Mouse (Mus musculus) effector memory CD4-positive, alpha-beta T cell, adult 7 months (primary cell): Measurements from ENCODE around the gene Drc3. TPM values are rescaled to one million over a fixed set of nuclear protein-coding genes. Genes with fewer than 3 reads are reported as not detected.

Source experiments
- polyA plus RNA-seq: library from polyadenylated mRNA; unstranded; fragments of 100-300 nt; shearing (Covaris generic); gene quantifications from one replicate; pipeline ENCODE4 v1.2.1, GENCODE M21; 2017

Gene Drc3
- polyA plus RNA-seq: 0.51 TPM

DNA sequence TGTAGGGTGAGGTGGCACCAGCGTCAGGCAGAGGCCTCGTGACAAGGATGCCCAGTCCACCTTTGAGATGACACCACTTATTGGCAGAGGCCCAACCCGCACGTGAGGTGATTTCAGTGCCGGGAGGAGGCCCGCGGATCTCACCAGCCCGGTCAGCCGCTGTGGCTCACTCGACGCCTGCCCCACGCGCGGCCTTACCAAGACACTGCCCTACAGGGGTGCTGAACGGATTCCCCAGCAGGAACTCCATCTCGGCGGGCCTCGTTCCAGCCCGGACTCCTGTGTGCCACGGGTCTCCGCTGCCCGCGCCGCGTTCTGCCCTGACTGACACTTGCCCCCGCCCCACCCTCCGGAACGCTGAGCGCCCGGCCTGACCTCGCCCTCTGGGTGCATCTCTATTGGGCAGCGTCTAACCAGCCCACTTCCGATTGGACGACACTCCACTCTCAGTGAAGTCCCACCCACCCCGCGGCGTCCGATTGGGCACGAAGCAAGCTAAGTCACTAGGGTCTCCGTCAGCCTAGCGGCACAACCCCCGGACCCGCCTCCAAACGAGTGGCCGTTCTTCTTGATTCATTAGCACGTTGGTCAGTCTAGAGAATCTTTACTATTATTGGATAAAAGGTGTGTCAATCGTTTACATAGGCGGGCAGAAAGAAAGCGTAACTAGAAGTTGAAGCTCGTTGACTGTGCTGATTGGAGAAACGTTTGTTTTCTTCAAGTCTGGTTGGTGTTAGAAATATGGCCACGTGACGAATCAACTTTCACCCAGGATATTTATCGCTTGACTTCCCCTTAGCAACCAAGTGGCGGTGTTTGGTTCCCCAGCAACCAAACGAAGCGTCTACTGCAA is at the start of gene Drc3, which contains the start of gene Tom1l2:
Gene Drc3 (plus strand): TSS at position 771 of the 853 bp plus-strand sequence.
Gene Tom1l2 (minus strand): TSS at position 347 of the 853 bp plus-strand sequence.

DNA sequence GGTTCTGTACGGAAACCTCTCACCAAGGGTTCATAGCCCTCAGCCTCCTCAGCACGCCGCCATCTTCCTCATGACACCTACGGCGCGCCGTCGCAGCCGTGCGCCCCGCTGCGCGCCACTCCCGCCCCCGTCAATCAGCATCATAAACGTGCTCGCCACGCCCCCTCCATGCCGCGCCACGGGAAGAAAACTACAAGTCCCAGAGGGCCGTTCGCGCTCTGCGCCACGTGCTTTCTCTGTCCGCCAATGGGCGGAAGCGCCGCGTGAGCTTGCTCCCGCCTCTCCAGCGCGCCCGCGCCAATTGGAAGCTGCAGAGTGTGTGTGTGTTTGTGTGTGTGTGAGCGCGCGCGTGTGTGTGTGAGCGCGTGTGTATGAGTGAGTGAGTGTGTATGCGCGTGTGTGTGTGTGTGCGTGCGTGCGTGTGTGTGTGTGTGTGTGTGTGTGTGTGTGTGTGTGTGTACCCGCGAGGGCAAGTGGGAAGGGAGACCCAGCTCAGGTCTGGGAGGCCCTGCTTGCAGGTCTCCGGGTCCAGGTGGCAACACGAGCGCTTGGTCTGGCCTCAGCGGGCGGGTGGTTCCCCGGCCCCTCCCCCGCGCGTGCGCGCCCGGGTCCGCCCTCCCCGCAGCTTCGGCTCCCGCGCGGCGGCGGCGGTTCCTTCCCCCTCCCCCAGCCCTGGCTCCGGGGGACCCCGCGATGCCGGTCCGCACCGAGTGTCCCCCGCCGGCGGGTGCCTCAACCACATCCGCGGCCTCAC is 64.0 kb downstream of the Drc3 start, which contains the start of gene Gid4:
Gene Gid4 (plus strand): TSS at position 183 of the 754 bp plus-strand sequence.

DNA sequence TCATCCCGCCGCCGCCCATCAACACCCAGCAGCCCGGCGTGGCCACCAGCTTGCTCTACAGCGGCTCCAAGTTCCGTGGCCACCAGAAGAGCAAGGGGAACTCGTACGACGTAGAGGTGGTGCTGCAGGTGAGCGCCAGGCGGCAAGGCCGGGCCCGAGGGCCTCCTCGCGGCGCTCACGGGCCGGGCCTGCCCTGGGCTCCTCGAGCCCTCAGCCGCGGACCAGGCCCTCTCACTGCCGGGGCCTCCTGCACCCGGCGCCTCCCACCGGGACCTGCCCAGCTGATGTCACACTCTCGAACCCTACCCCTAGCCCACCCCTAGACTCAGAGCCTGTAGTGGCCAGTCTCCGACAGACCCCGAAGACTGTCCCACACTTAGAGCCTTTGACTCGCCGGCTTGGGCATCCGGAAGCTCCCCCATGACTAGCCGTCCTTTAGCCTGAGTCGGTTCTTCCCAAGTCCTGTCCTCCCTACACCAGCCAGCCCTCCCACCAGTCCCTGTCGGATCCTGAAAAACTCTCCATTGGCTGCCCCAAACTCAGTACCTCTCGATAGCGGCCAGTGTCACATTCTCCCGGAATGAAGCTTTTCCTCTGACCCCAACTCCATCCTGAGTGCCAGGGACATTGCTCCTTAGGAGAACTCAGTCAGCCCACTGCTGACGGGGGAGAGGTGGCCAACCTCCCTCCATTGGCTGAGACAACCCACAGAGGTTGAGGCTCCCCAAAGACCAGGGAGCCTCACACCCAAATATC is 64.8 kb downstream of the Drc3 start, which contains the start of gene Atpaf2:
Gene Atpaf2 (minus strand): TSS at position 741 of the 756 bp plus-strand sequence.

Other genes with a start within 250 kb of the Drc3 start
- gene Rai1, start 248.3 kb upstream of the Drc3 start, polyA plus RNA-seq: 9.9 TPM
- gene Srebf1, start 130.7 kb upstream of the Drc3 start, polyA plus RNA-seq: 55.7 TPM
- gene Tom1l2, start 424 bp upstream of the Drc3 start, polyA plus RNA-seq: 20.7 TPM
- gene Gid4, start 63.8 kb downstream of the Drc3 start, polyA plus RNA-seq: 13.6 TPM
- 37.2 TPM for gene Atpaf2, start 65.1 kb downstream of the Drc3 start, polyA plus RNA-seq
- gene Drg2, start 101.3 kb downstream of the Drc3 start, polyA plus RNA-seq: 40.0 TPM
- 0.22 TPM for gene Myo15, start 116.0 kb downstream of the Drc3 start, polyA plus RNA-seq
- gene Alkbh5, start 183.1 kb downstream of the Drc3 start, polyA plus RNA-seq: 53.1 TPM